Mouse (Mus musculus): ENCODE data around the gene Gmnn.

DNA sequence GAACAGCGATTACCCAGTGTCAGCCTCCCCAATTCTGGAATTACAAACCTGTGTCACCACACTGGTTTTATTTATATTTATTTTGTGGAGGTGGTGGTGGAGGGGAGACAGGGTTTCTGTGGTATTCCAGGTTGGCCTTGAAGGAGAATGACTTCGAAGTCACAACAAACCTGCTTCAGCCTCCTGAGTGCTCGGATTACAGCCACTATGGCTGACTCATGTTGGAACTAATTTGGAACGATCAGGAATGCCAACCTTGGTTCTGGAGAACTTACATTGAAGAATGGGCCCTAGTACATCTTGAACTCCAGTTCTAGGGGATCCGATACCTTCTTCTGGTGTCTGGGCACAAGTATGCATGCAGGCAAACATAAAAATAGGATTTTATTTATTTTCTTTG is 37.7 kb upstream of the Gmnn start:
- TF ChIP-seq POLR2A (IDR thresholded peaks at IDR 0.05; ENCODE audit: borderline replicate concordance, low read depth, low read length) = no peak
- TF ChIP-seq CTCF (IDR thresholded peaks at IDR 0.05; ENCODE audit: low read depth, low read length) = no peak
